Mouse (Mus musculus): ENCODE measurements around the gene Slbp. TPM values are rescaled to one million over a fixed set of nuclear protein-coding genes. Genes with fewer than 3 reads are reported as not detected.

The Slbp gene
- total RNA-seq, 1 experiment = 123 TPM

DNA sequence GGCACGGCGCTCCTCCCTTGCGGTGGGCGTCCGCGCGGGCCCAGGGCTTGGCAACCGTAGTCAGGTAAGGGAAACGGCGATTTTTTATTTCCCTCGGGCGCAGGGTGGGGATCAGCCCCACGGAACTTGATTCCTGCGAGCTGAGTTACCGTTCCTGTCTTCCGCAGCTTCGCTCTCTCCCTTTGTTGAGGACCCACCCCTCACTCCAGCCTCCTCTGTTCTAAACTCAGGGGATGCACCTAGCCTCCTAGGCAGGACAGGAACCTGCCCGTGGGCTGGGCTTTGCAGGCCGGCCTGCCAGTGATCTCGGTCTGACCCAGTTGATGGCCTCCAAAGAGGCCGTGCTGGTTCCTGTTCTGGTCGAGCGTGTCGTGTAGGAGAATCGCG, 6.3 kb upstream of the Slbp start:
- peaks cover 0 to 2% of the 10 kb centered on the region in 2 experiments; a peak in 1 of 4 replicates for H3K4me1 ChIP-seq (ENCODE audit: control insufficient read depth in 2 of 2, insufficient read depth in 2 of 2, low read length in 2 of 2, poor library complexity in 1 of 2)
- H3K36me3 ChIP-seq (ENCODE audit: control insufficient read depth, insufficient read depth, low read length, poor library complexity, severe bottlenecking) = peaks cover 15% of the 10 kb centered on the region
- peak overlapping the region; percentile 95 for H3K9ac ChIP-seq (ENCODE audit: insufficient read depth, low read depth, low read length, poor library complexity, severe bottlenecking)
- peak overlapping the region; percentile 77 to 79 for H3K4me3 ChIP-seq (ENCODE audit: insufficient read depth in 1 of 2, low read depth in 1 of 2, low read length in 2 of 2, poor library complexity in 1 of 2, severe bottlenecking in 1 of 2)
- no peak for DNase-seq (ENCODE audit: low read depth, low spot score)
- no peaks in the 10 kb centered on the region for H3K9me3 ChIP-seq (ENCODE audit: control insufficient read depth, insufficient read depth, low read depth, low read length)
- TF ChIP-seq HCFC1 (IDR thresholded peaks at IDR 0.05; ENCODE audit: borderline replicate concordance, insufficient read depth, low read length) (no peak), ZNF384 (IDR thresholded peaks at IDR 0.05; ENCODE audit: low read depth, low read length) (no peak), CHD2 (IDR thresholded peaks at IDR 0.05; ENCODE audit: low read depth, low read length) (no peak), MAFK (IDR thresholded peaks at IDR 0.05; ENCODE audit: insufficient read depth, low read depth, low read length) (no peak), ZC3H11A (IDR thresholded peaks at IDR 0.05; ENCODE audit: borderline replicate concordance, low read depth, low read length) (no peak)
- H3K27ac ChIP-seq (ENCODE audit: insufficient read depth, low read depth, low read length, poor library complexity, severe bottlenecking) = peak overlapping the region; percentile 70
- in situ Hi-C loops (cut with MboI; ENCODE audit: low sequenced_read_pairs in 2 of 2, unreplicated experiment in 2 of 2) = no loop called here

DNA sequence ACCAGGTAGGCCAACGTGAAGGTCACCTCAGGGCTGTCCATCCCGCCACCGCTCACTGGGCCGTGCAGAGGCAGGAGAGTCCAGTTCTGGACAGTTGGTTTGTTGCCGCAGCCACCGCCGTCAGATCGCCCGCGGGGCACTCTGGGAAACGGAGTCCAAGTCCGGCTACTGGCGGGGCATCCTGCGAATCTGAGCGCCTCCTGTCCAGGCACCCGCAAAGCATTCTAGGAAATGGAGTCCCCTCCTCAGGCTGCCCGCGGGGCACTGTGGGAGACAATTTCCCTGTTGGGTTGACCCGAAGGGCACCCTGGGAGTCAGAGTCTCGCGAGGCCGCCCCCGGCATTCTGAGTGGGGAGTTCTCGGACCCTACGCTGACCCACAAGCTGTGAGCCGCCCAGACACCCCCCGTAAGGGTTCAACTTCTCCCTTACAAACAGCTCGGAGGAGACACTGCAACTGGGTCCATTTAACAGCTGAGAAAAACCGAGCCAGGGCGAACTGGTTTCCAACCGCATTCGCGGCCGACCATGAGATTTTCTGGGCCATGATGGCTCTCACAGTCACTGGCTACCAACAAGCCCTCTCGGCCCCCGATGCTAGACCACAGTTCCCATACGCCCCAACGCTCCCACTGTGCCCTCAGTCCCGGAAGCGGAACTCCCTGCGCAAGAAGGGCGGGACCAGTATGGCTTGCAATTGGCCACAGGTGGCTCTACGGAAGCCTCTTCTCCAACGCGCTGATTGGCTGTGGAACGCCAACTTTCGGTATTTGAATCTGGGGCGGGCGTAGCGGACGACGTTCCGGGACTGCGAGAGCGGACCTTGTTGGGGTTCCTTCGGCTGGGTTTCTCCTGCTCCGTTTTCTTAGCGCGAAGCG, 5.7 kb upstream of the Slbp start, which contains the start of the genes Tacc3 and Tmem129:
Gene Tacc3, plus strand, starts transcription at position 342 of the 877 bp plus-strand sequence.
Gene Tmem129, minus strand, starts transcription at position 630 of the 877 bp plus-strand sequence.
- peak within 1 kb of the TSS; percentile 77 to 79 for H3K4me3 ChIP-seq (ENCODE audit: insufficient read depth in 1 of 2, low read depth in 1 of 2, low read length in 2 of 2, poor library complexity in 1 of 2, severe bottlenecking in 1 of 2)
- H3K9ac ChIP-seq (ENCODE audit: insufficient read depth, low read depth, low read length, poor library complexity, severe bottlenecking) = peak within 1 kb of the TSS; percentile 98
- no peaks in the 10 kb centered on the region for H3K9me3 ChIP-seq (ENCODE audit: control insufficient read depth, insufficient read depth, low read depth, low read length)
- TF ChIP-seq ZNF384 (IDR thresholded peaks at IDR 0.05; ENCODE audit: low read depth, low read length) (no peak), CHD2 (IDR thresholded peaks at IDR 0.05; ENCODE audit: low read depth, low read length) (peak; percentile 97), MAFK (IDR thresholded peaks at IDR 0.05; ENCODE audit: insufficient read depth, low read depth, low read length) (no peak), HCFC1 (IDR thresholded peaks at IDR 0.05; ENCODE audit: borderline replicate concordance, insufficient read depth, low read length) (peak; percentile 92), ZC3H11A (IDR thresholded peaks at IDR 0.05; ENCODE audit: borderline replicate concordance, low read depth, low read length) (no peak)
- peak; percentile 97 for DNase-seq (ENCODE audit: low read depth, low spot score)
- H3K4me1 ChIP-seq (ENCODE audit: control insufficient read depth in 2 of 2, insufficient read depth in 2 of 2, low read length in 2 of 2, poor library complexity in 1 of 2) = peaks cover 0 to 2% of the 10 kb centered on the region in 2 experiments; a peak in 1 of 4 replicates
- H3K36me3 ChIP-seq (ENCODE audit: control insufficient read depth, insufficient read depth, low read length, poor library complexity, severe bottlenecking) = peaks cover 12% of the 10 kb centered on the region
- H3K27ac ChIP-seq (ENCODE audit: insufficient read depth, low read depth, low read length, poor library complexity, severe bottlenecking) = peak within 1 kb of the TSS; percentile 91
- in situ Hi-C loops (cut with MboI; ENCODE audit: low sequenced_read_pairs in 2 of 2, unreplicated experiment in 2 of 2) = no loop called here

DNA sequence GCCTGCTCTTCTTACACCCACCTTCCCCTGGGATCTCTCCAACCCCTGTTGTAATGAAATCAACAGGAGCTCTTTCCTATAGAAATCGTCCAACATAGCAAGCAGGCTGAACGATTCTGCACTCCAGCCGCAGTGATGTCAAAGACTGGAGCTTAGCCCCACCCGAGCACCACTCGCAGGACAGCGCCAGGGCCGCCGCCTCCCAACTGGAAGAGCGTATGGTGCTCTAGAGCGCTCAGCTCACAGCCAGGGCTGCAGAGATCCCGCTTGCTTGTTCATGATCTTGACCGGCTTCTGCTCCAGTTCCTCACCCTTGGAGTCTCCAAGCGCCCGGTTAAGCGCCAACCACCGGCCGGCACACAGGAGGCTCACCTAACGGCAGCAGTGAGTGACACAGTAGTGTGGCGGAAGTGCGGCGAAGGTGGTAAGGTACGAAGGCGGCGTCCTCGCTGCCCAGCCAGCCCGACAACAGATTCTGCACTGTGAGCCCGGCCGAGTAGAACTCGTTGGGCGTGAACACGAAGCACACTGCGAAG, 4.9 kb upstream of the Slbp start:
- in situ Hi-C loops (cut with MboI; ENCODE audit: low sequenced_read_pairs in 2 of 2, unreplicated experiment in 2 of 2) = no loop called here
- Histone ChIP-seq H3K4me3 (ENCODE audit: insufficient read depth in 1 of 2, low read depth in 1 of 2, low read length in 2 of 2, poor library complexity in 1 of 2, severe bottlenecking in 1 of 2) (peak overlapping the region; percentile 77 to 79), H3K9ac (ENCODE audit: insufficient read depth, low read depth, low read length, poor library complexity, severe bottlenecking) (peak overlapping the region; percentile 73), H3K4me1 (ENCODE audit: control insufficient read depth in 2 of 2, insufficient read depth in 2 of 2, low read length in 2 of 2, poor library complexity in 1 of 2) (peaks cover 0 to 2% of the 10 kb centered on the region in 2 experiments; a peak in 1 of 4 replicates), H3K27ac (ENCODE audit: insufficient read depth, low read depth, low read length, poor library complexity, severe bottlenecking) (no peak overlapping the region), H3K9me3 (ENCODE audit: control insufficient read depth, insufficient read depth, low read depth, low read length) (no peaks in the 10 kb centered on the region), H3K36me3 (ENCODE audit: control insufficient read depth, insufficient read depth, low read length, poor library complexity, severe bottlenecking) (peaks cover 12% of the 10 kb centered on the region)
- no peak for DNase-seq (ENCODE audit: low read depth, low spot score)
- TF ChIP-seq CHD2 (IDR thresholded peaks at IDR 0.05; ENCODE audit: low read depth, low read length) (no peak), HCFC1 (IDR thresholded peaks at IDR 0.05; ENCODE audit: borderline replicate concordance, insufficient read depth, low read length) (no peak), MAFK (IDR thresholded peaks at IDR 0.05; ENCODE audit: insufficient read depth, low read depth, low read length) (no peak), ZC3H11A (IDR thresholded peaks at IDR 0.05; ENCODE audit: borderline replicate concordance, low read depth, low read length) (no peak), ZNF384 (IDR thresholded peaks at IDR 0.05; ENCODE audit: low read depth, low read length) (no peak)

DNA sequence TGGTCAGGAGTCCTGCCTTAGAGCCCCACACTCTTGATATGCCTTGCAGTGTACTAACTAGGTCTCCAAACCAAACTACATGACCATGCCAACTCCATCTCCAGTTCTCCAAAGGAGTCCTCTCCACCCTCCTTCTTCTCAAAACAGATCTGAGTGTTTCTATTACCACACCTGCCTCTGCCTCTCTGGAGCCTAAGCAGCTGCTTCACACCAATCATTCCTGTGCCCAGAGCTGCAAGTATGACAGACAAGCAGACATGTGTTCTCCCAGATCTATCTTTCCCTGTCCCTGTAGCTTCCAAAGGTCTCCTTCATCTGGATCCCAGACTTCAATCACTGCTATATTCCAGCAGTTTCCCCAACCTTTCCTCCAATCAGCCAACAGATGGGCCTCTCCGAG, 4.4 kb upstream of the Slbp start:
- peak overlapping the region; percentile 77 to 79 for H3K4me3 ChIP-seq (ENCODE audit: insufficient read depth in 1 of 2, low read depth in 1 of 2, low read length in 2 of 2, poor library complexity in 1 of 2, severe bottlenecking in 1 of 2)
- TF ChIP-seq ZC3H11A (IDR thresholded peaks at IDR 0.05; ENCODE audit: borderline replicate concordance, low read depth, low read length) (no peak), MAFK (IDR thresholded peaks at IDR 0.05; ENCODE audit: insufficient read depth, low read depth, low read length) (no peak), ZNF384 (IDR thresholded peaks at IDR 0.05; ENCODE audit: low read depth, low read length) (no peak), HCFC1 (IDR thresholded peaks at IDR 0.05; ENCODE audit: borderline replicate concordance, insufficient read depth, low read length) (no peak), CHD2 (IDR thresholded peaks at IDR 0.05; ENCODE audit: low read depth, low read length) (no peak)
- no peak overlapping the region for H3K27ac ChIP-seq (ENCODE audit: insufficient read depth, low read depth, low read length, poor library complexity, severe bottlenecking)
- peaks cover 0 to 2% of the 10 kb centered on the region in 2 experiments; a peak in 1 of 4 replicates for H3K4me1 ChIP-seq (ENCODE audit: control insufficient read depth in 2 of 2, insufficient read depth in 2 of 2, low read length in 2 of 2, poor library complexity in 1 of 2)
- peak overlapping the region; percentile 73 for H3K9ac ChIP-seq (ENCODE audit: insufficient read depth, low read depth, low read length, poor library complexity, severe bottlenecking)
- in situ Hi-C loops (cut with MboI; ENCODE audit: low sequenced_read_pairs in 2 of 2, unreplicated experiment in 2 of 2) = no loop called here
- DNase-seq (ENCODE audit: low read depth, low spot score) = no peak
- H3K36me3 ChIP-seq (ENCODE audit: control insufficient read depth, insufficient read depth, low read length, poor library complexity, severe bottlenecking) = peaks cover 11% of the 10 kb centered on the region
- H3K9me3 ChIP-seq (ENCODE audit: control insufficient read depth, insufficient read depth, low read depth, low read length) = no peaks in the 10 kb centered on the region

Data from ES-E14 (cell line).